12 mouse cellular contexts compared by ENCODE assay signal in the genomic region with DNA sequence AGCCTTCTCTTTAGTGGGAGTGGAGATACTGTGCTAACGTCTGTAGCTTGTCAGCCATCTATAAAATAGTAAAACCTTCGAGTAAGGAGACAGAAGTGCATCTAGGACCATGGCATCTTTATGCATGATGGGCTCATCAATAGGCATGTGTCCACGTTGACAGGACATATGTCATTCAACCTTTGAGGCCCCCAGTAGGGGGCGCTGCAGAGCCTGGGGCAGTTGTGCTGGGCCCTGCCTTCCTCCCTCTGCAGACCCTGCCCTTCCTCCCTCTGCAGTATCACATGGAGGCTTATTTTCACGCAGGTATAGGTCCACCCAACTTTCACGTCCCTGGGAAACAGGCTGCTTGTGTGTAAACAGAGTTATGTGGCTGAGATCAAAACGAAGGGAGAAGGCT. TPM values are rescaled to one million over a fixed set of nuclear protein-coding genes. Genes with fewer than 3 reads are reported as not detected.
DNase-seq lines count a peak whose midpoint lies in the region; ATAC-seq and TF ChIP-seq lines count a peak whose summit lies in the region.
"Had no signal": no experiment of that assay in that cellular context is flagged by ENCODE, and none has a peak within 500 bp of the region (broad histone marks: within the 10 kb centered on the region; RNA-seq: fewer than 3 reads in every experiment).

No protein-coding gene starts in this region.

- ATAC-seq in liver, embryonic 12.5 days = no peak
- no peak for ATAC-seq in frontal cortex, adult (ENCODE audit: low TSS enrichment)

- 84% methylated on average over 7 of the region's 7 CpGs for WGBS in liver, adult 2 months
- WGBS in liver, embryonic 12.5 days (ENCODE audit: insufficient replicate concordance) = 63% methylated on average over 7 of the region's 7 CpGs

- H3K4me2 ChIP-seq in liver, embryonic 12.5 days = no peak overlapping the region
- H3K4me2 ChIP-seq: heart, embryonic 15.5 days; limb, embryonic 15.5 days had no signal

- H3K27me3 ChIP-seq in liver, adult 2 months (ENCODE audit: control insufficient read depth, insufficient read depth, low read length) = no peaks in the 10 kb centered on the region
- H3K27me3 ChIP-seq in liver, embryonic 12.5 days (replicated peaks) = no peaks in the 10 kb centered on the region
- H3K27me3 ChIP-seq: heart, embryonic 15.5 days; limb, embryonic 15.5 days; megakaryocyte, embryonic 14.5 days had no signal

- no peaks in the 10 kb centered on the region for H3K9me3 ChIP-seq in liver, embryonic 12.5 days (replicated peaks)
- H3K9me3 ChIP-seq: heart, embryonic 15.5 days; limb, embryonic 15.5 days; megakaryocyte, embryonic 14.5 days had no signal

- H3K27ac ChIP-seq in gastrocnemius, adult 2 months = 0 out of 2 replicates have a peak overlapping the region, but pooled peaks have one; percentile 28
- H3K27ac ChIP-seq in liver, adult 2 months (replicated peaks; ENCODE audit: insufficient read depth, low read depth, low read length) = no peak overlapping the region
- no peak overlapping the region for H3K27ac ChIP-seq in liver, embryonic 12.5 days
- no peak overlapping the region for H3K27ac ChIP-seq in bone marrow macrophage, adult 2 months (ENCODE audit: insufficient read depth, low read depth, low read length)
- H3K27ac ChIP-seq: heart, embryonic 15.5 days; limb, embryonic 15.5 days had no signal

- H3K9ac ChIP-seq in liver, adult 2 months (ENCODE audit: low read depth, low read length) = no peak overlapping the region
- H3K9ac ChIP-seq in liver, embryonic 12.5 days = no peak overlapping the region
- H3K9ac ChIP-seq: heart, embryonic 15.5 days; limb, embryonic 15.5 days had no signal

- peaks cover 30% of the 10 kb centered on the region; the same call in 1 of the 2 replicates for H3K79me2 ChIP-seq in liver, adult 2 months (ENCODE audit: control insufficient read depth, insufficient read depth, low read length)

- H3K36me3 ChIP-seq in liver, adult 2 months (ENCODE audit: control insufficient read depth, insufficient read depth, low read length) = no peaks in the 10 kb centered on the region
- H3K36me3 ChIP-seq in liver, embryonic 12.5 days = peaks cover 6% of the 10 kb centered on the region; the same call in 1 of the 2 replicates
- H3K36me3 ChIP-seq: heart, embryonic 15.5 days; limb, embryonic 15.5 days had no signal

- peak; percentile 65 for TF ChIP-seq CTCF in gastrocnemius, adult 2 months (IDR thresholded peaks at IDR 0.05)
- peak; percentile 61 for TF ChIP-seq CTCF in liver, adult 2 months (IDR thresholded peaks at IDR 0.05; ENCODE audit: low read depth, low read length)
- TF ChIP-seq CTCF in bone marrow macrophage, adult 2 months (IDR thresholded peaks at IDR 0.05; ENCODE audit: low read depth, low read length) = peak; percentile 77

- DNase-seq in gastrocnemius, adult 2 months = no peak
- DNase-seq in gastrocnemius, postnatal 10 days = no peak
- DNase-seq in liver, adult 2 months (ENCODE audit: extremely low read depth, low read depth, low spot score) = no peak
- peak; percentile 27 for DNase-seq in A20 (ENCODE audit: low read depth, low spot score)
- no peak for DNase-seq in gastrocnemius, postnatal 14 days
- DNase-seq: embryo, embryonic 11 days had no signal

- H3K4me3 ChIP-seq in gastrocnemius, adult 2 months = no peak overlapping the region
- no peak overlapping the region for H3K4me3 ChIP-seq in liver, adult 2 months (ENCODE audit: insufficient read depth, low read depth, low read length)
- no peak overlapping the region for H3K4me3 ChIP-seq in liver, embryonic 12.5 days
- no peak overlapping the region for H3K4me3 ChIP-seq in bone marrow macrophage, adult 2 months (ENCODE audit: insufficient read depth, low read length)
- H3K4me3 ChIP-seq: heart, embryonic 15.5 days; limb, embryonic 15.5 days; megakaryocyte, embryonic 14.5 days had no signal

- H3K4me1 ChIP-seq in liver, adult 2 months (ENCODE audit: control insufficient read depth, insufficient read depth, low read length) = peaks cover 5% of the 10 kb centered on the region; the same call in 1 of the 2 replicates
- H3K4me1 ChIP-seq in liver, embryonic 12.5 days = peaks cover 56% of the 10 kb centered on the region
- no peaks in the 10 kb centered on the region for H3K4me1 ChIP-seq in bone marrow macrophage, adult 2 months (ENCODE audit: control insufficient read depth, insufficient read depth, low read length)

- TF ChIP-seq POLR2A in liver, adult 2 months (IDR thresholded peaks at IDR 0.05; ENCODE audit: extremely low read depth, insufficient read depth, low read length) = no peak
- no peak for TF ChIP-seq POLR2A in bone marrow macrophage, adult 2 months (IDR thresholded peaks at IDR 0.05; ENCODE audit: borderline replicate concordance, low read depth, low read length)

- intact Hi-C loops in gastrocnemius, adult 2 months (cut with DNase I) = loop anchor here (5.0 kb wide), 1 partner anchor 121 kb away; no protein-coding TSS in a partner anchor
- intact Hi-C loops in gastrocnemius, postnatal 14 days (cut with DNase I; ENCODE audit: low total_unique reads) = no loop called here

RNA-seq across cellular contexts. Expression of gene Ctnnbl1, which starts 19.0 kb away (rescaled TPM):
- 1 to 10 TPM; 7.9 to 9.8 TPM for total RNA-seq in gastrocnemius, adult 2 months (2021)
- 10 to 100 TPM in 1 of 2 experiments, 1 to 10 TPM in 1; 9.7 to 12.8 TPM for total RNA-seq in gastrocnemius, postnatal 10 days (2021)
- total RNA-seq in liver, adult 2 months (2014; rRNA removed) = 14.4 and 15.2 TPM in 2 replicates
- 9.9 and 10.1 TPM in 2 replicates for polyA plus RNA-seq in liver, adult 2 months (2012; rRNA removed)
- 35.7 and 39.0 TPM in 2 replicates for polyA plus RNA-seq in liver, embryonic 12.5 days (2016; fragmentation: Nextera tagmentation; extraction: Ambion mirVana)
- 22.7 and 25.0 TPM in 2 replicates for polyA plus RNA-seq in bone marrow macrophage, adult 2 months (2012; ENCODE audit: insufficient read depth, insufficient read length, missing spikeins)
- total RNA-seq in gastrocnemius, postnatal 14 days (2021) = 1 to 10 TPM; 6.8 to 7.2 TPM
